Mouse (Mus musculus) cerebellum, adult 11 months (tissue): ENCODE measurements at regions not wholly inside any gene's neighbourhood (a gene's known extent, or its start where the extent isn't known, plus 50 kb on each side); places are given as distances from the start of the nearest gene placed in this dataset.

Experiments used
- DNase-seq: peaks from one replicate; pipeline ENCODE4 v3.0.0; 2022

DNA sequence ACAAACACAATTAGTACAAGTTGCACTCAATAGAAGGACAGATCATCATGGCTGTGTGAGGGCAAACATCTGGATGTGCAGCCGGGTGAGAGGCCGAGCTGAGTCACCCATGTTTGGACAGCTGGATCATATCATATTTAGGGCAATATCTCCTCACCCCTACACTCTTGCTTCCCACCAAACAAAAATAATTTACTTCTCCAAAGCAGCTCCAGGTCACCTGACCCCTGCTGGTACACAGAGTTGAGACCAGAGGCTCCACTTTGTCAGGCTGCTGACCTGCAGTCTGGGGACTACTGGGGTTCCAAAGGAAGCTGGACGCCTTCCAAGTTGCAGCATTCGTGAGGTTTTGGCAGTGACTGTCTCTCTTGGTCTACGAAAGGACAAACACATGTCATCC lies 186.3 kb downstream of the Usp46 start:
- peak; percentile 8 for DNase-seq

GRCm38 (mm10) chr5:73884998-73885397 lies 183.2 kb downstream of the Usp46 start:
- no peak for DNase-seq

DNA sequence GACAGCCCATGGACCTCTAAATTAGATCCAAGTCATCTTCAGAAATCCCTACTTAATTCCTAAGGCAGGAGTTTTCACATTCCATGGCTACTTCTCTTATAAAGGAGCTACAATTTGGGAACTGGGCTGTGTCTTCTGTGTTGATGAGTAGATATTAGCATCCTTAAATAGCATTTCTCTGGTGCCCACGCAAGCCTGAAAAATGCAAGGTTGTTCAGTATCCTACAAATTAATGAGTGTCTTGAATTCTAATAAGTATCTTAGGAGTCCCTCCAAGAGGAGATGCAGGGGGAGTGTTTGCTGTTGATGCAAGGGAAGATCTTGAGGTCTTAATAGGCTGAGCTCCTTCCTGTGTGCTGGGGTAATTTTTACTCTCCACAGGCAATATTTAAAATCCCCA lies 182.5 kb downstream of the Usp46 start:
- DNase-seq: no peak

GRCm38 (mm10) chr5:73887306-73887958 lies 180.8 kb downstream of the Usp46 start:
- no peak for DNase-seq

GRCm38 (mm10) chr5:73888391-73888790 lies 179.8 kb downstream of the Usp46 start:
- no peak for DNase-seq

GRCm38 (mm10) chr5:73889342-73889741 lies 178.9 kb downstream of the Usp46 start:
- no peak for DNase-seq

- no peak for DNase-seq
These were observed 177.3 kb downstream of the Usp46 start for GRCm38 (mm10) chr5:73890942-73891341.

- no peak for DNase-seq
These were observed 176.6 kb downstream of the Usp46 start for GRCm38 (mm10) chr5:73891606-73892005.

GRCm38 (mm10) chr5:73892440-73893225 lies 175.6 kb downstream of the Usp46 start:
- no peak for DNase-seq

DNA sequence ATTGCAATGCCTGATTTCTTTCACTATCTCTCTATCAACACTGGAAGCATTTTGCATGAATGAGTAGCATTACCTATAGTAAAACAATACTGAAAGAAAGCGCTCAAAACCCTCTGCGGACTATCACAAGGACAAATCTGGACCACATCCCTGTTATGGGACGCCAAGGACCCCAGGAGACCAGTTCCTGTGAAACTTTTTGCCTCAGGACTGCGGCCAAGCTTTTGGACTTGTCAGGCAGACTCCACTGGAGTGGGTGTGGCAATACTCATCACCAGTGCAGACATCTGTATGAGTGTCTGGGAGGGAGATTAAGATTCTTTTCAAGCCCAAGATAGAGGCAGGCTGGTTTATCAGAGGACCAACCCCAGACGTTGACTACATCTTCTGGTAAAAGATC lies 173.0 kb downstream of the Usp46 start:
- no peak for DNase-seq

- DNase-seq: no peak
These were observed 171.4 kb downstream of the Usp46 start for GRCm38 (mm10) chr5:73896785-73897184.

- DNase-seq: no peak
These were observed 166.6 kb downstream of the Usp46 start for GRCm38 (mm10) chr5:73901651-73902050.

GRCm38 (mm10) chr5:73902470-73903218 lies 165.6 kb downstream of the Usp46 start:
- DNase-seq: no peak

DNA sequence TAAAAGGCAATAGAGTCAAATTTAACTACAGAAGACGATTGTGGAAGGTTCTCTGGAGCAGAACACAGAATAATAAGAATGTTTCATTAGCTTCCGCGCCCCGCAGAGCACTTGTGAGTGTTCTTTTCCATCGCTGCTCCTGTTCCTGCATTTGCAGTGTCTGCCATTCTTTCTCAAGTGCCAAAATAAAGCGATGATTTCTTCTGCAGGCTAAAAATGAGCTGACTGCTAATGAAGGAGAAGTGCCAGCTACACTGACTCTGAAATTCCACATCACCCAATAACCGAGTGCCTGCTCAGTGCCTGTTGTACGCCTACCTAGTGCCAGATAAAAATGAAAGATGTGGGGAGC lies 165.0 kb downstream of the Usp46 start:
- no peak for DNase-seq

DNA sequence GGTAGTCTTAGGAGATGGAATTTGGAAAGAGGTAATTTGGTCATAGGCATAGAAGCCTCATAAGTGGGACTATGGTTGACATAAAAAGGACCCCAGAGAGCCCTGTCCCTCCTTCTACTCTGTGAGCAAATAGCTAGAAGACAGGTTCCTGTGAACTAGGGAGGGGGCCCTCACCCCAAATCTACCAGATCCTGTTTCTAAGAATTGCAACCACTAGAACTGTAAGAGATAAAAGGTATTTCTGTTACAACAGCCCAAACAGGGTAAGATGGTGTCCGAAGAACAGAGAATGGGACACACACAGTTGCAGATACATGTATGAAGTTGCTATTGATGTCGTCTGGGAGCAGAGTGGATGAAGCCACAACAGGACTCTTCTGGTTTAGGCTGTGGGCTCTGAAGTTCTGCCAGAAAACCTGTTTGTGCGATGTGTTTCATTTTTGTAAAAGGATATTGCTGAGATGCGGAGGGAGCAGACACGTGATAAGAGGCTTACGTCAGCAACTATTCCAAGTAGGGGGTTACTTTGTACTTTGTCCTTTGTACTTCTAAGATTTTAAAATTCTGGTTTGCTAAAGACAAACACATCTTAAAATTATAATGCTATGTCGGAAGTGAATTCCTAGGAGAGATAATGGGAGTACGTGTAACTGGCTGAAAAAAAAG lies 164.0 kb downstream of the Usp46 start:
- DNase-seq: no peak

GRCm38 (mm10) chr5:73912149-73912548 lies 156.1 kb downstream of the Usp46 start:
- peak; percentile 49 for DNase-seq

DNA sequence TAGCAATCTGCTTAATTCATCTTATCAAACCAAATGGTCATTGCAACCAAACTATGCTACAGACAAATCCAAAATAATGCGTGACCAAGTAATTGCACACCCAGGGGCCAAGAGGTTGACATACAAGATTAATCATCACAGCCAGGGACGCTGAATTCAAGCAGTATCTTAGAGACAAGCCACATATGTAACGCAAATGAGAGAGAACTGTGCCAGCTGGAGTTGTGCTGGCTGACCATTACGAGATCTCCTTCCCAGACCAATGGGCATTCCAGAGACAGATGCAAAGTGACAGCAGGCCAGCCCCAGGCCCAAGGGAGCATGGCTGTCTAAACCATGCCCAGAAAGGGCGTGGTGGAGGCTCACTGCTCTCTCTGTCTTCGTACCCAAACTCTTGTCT lies 155.1 kb downstream of the Usp46 start:
- DNase-seq: no peak

- no peak for DNase-seq
These were observed 150.2 kb downstream of the Usp46 start for GRCm38 (mm10) chr5:73918011-73918410.

- no peak for DNase-seq
These were observed 148.3 kb downstream of the Usp46 start for GRCm38 (mm10) chr5:73919936-73920335.

DNA sequence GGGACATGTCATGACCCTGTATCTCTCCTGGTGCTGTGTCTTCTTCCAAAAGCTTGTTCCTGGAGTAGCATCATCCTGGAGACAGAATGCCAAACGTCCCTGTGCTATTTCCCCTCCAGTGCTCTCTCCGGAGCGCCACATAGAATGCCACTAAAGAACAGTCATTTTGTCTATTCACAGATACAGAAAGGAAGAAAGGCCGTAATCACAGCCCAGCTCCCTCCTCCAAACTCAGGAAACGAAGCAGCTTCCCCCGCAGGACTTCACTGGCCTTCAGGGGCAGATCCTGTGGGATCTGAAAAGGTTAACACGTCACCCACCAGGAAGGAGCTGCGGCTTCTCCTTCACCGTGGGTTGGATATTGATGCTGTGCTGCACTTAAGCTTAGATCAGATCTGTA lies 140.7 kb downstream of the Usp46 start:
- no peak for DNase-seq

GRCm38 (mm10) chr5:73928691-73929090 lies 139.5 kb downstream of the Usp46 start:
- no peak for DNase-seq

DNA sequence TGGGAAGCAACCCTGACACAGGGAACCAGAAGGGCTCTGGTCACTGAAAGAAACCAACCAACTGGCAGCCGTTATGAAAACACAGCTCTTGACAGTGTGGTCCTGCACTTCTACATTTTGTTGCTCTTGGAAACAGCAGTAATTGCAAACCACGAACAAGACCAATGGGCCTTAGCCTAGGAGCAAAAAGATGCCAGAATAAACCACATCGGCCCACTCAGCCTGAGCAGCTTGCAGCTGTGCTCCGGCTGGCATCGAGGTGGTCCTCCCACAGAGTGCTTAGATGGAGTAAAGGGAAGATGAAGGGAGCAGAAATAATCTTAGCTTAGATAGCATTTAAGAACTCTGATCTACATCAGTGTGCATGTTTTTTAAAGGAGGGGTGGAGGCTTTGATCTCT lies 138.0 kb downstream of the Usp46 start:
- DNase-seq: no peak

GRCm38 (mm10) chr5:73937799-73938198 lies 130.4 kb downstream of the Usp46 start:
- peak; percentile 22 for DNase-seq
